8 mouse cellular contexts compared by ENCODE assay signal in the genomic region with DNA sequence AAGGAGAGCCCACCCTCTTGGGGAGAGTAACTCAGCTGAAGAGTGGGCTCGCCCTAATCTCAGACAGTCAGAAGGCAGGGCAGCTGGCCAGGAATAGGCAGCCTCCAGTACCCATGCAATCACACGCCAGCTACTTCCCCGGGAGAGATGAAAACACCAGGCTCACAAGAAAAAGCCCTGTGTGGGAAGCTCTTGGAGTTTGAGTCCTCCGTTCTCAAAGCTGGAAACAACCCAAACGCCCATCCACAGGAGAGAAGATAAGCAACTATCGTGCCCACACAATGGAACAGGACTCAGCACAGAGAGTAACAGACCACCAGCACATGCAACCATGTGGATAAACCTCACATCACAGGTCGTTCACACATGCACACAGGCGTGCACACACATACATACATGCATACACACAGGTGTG. TPM values are rescaled to one million over a fixed set of nuclear protein-coding genes. Genes with fewer than 3 reads are reported as not detected.
DNase-seq lines count a peak whose midpoint lies in the region; TF ChIP-seq lines count a peak whose summit lies in the region.

No protein-coding gene starts in this region.

- 44% methylated on average over 8 of the region's 8 CpGs for WGBS in liver, adult 2 months

- peaks cover 67% of the 10 kb centered on the region for H3K79me2 ChIP-seq in liver, adult 2 months (ENCODE audit: control insufficient read depth, insufficient read depth, low read length)

- no peak for DNase-seq in liver, adult 2 months (ENCODE audit: extremely low read depth, low read depth, low spot score)
- DNase-seq in liver = no peak
- DNase-seq in frontal cortex, postnatal 10 days (ENCODE audit: low spot score in 2 of 2) = peak; percentile 54 to 68
- peak; percentile 69 to 83 for DNase-seq in left cerebral cortex, postnatal 14 days (ENCODE audit: low spot score in 2 of 2)
- peak; percentile 73 to 75 for DNase-seq in right cerebral cortex, adult 2 months (ENCODE audit: low spot score in 2 of 2)
- DNase-seq in cerebellum, adult 8-10 months = no peak
- no peak for DNase-seq in embryo, embryonic 10.5 days (ENCODE audit: low spot score)
- no peak for DNase-seq in kidney, adult 11 months

- no peak for TF ChIP-seq POLR2A in liver, adult 2 months (IDR thresholded peaks at IDR 0.05; ENCODE audit: extremely low read depth, insufficient read depth, low read length)

- no peak overlapping the region for H3K9ac ChIP-seq in liver, adult 2 months (ENCODE audit: low read depth, low read length)

- intact Hi-C loops in left cerebral cortex, postnatal 14 days (cut with DNase I) = no loop called here

- H3K27ac ChIP-seq in liver, adult 2 months (replicated peaks; ENCODE audit: insufficient read depth, low read depth, low read length) = 0 out of 2 replicates have a peak overlapping the region, but pooled peaks have one; percentile 15

- H3K4me1 ChIP-seq in liver, adult 2 months (ENCODE audit: control insufficient read depth, insufficient read depth, low read length) = peaks cover 51% of the 10 kb centered on the region

- H3K4me3 ChIP-seq in liver, adult 2 months (ENCODE audit: insufficient read depth, low read depth, low read length) = no peak overlapping the region

- no peaks in the 10 kb centered on the region for H3K27me3 ChIP-seq in liver, adult 2 months (ENCODE audit: control insufficient read depth, insufficient read depth, low read length)

- no peaks in the 10 kb centered on the region for H3K36me3 ChIP-seq in liver, adult 2 months (ENCODE audit: control insufficient read depth, insufficient read depth, low read length)

- TF ChIP-seq CTCF in liver, adult 2 months (IDR thresholded peaks at IDR 0.05; ENCODE audit: low read depth, low read length) = no peak

RNA-seq across cellular contexts. Expression of gene Mapkapk2, which starts 23.1 kb away (rescaled TPM):
- total RNA-seq in liver, adult 2 months (2014; rRNA removed) = 29.5 and 30.0 TPM in 2 replicates
- polyA plus RNA-seq in liver, adult 2 months (2012; rRNA removed) = 45.1 and 45.4 TPM in 2 replicates
- total RNA-seq in left cerebral cortex, postnatal 14 days (2021) = 10 to 100 TPM; 25.1 to 26.0 TPM

RNA-seq across cellular contexts. Expression of gene Il10, which starts 54.9 kb away (rescaled TPM):
- 0.28 and 1.7 TPM in 2 replicates for total RNA-seq in liver, adult 2 months (2014; rRNA removed)
- not detected in 2 replicates for polyA plus RNA-seq in liver, adult 2 months (2012; rRNA removed)
- total RNA-seq in left cerebral cortex, postnatal 14 days (2021) = not detected

Comparison
In these comparisons a context has a peak if more than half of its experiments do, and no peak if none do; other contexts are left out.
1. DNase-seq: peak in frontal cortex, postnatal 10 days (2 of 2), left cerebral cortex, postnatal 14 days (2 of 2) and right cerebral cortex, adult 2 months (2 of 2); none in liver, adult 2 months (single experiment), liver (single experiment), cerebellum, adult 8-10 months (single experiment), embryo, embryonic 10.5 days (single experiment) and kidney, adult 11 months (single experiment).